Mouse (Mus musculus) heart, embryonic 11.5 days (tissue): ENCODE results near the gene P2ry6. TPM values are rescaled to one million over a fixed set of nuclear protein-coding genes. Genes with fewer than 3 reads are reported as not detected.

Source experiments
- ATAC-seq: fragments of 200-750 bp; cut with Nextera tagmentation; replicated peaks from 2 replicates; pipeline ENCODE4 v1.8.0; 2017; ENCODE audit warnings: moderate library complexity; ENCODE audit not compliant: insufficient number of reproducible peaks, low FRiP score, low TSS enrichment
- H3K27ac ChIP-seq: fragments of 300-500 bp; sonication (generic); 2 replicates; pipeline ENCODE4 v1.5.1; 2014; ENCODE audit warnings: mild to moderate bottlenecking, low read depth, low read length
- H3K27me3 ChIP-seq: fragments of 300-500 bp; sonication (generic); 2 replicates; pipeline ENCODE4 v1.6.1; 2014; ENCODE audit warnings: mild to moderate bottlenecking, low read length, mixed read lengths; ENCODE audit not compliant: control insufficient read depth, insufficient read depth
- H3K36me3 ChIP-seq: fragments of 300-500 bp; sonication (generic); 2 replicates; pipeline ENCODE4 v1.6.1; 2014; ENCODE audit warnings: mild to moderate bottlenecking, low read length, moderate library complexity, mixed read lengths; ENCODE audit not compliant: control insufficient read depth, insufficient read depth
- H3K4me1 ChIP-seq: fragments of 300-500 bp; sonication (generic); 2 replicates; pipeline ENCODE4 v1.6.1; 2014; ENCODE audit warnings: low read length; ENCODE audit not compliant: control insufficient read depth, insufficient read depth
- H3K4me2 ChIP-seq: fragments of 300-500 bp; sonication (generic); 2 replicates; pipeline ENCODE4 v1.6.1; 2014; ENCODE audit warnings: mild to moderate bottlenecking, moderate library complexity
- H3K4me3 ChIP-seq: fragments of 300-500 bp; sonication (generic); 2 replicates; pipeline ENCODE4 v1.5.1; 2014; ENCODE audit warnings: low read depth, low read length
- H3K9ac ChIP-seq: fragments of 300-500 bp; sonication (generic); 2 replicates; pipeline ENCODE4 v1.6.1; 2014; ENCODE audit warnings: mild to moderate bottlenecking, low read depth, low read length, moderate library complexity
- H3K9me3 ChIP-seq: fragments of 300-500 bp; sonication (generic); replicated peaks from 2 replicates; pipeline ENCODE4 v1.6.1; 2016; ENCODE audit warnings: low read length; ENCODE audit not compliant: control insufficient read depth
- WGBS: fragments of 180-500 bp; shearing (Covaris S2); extraction: QIAGEN DNeasy Blood & Tissue Kit; methylation state at CpG from one replicate; pipeline ENCODE4 v1.1.7; 2014; ENCODE audit not compliant: insufficient replicate concordance; 5-methylcytosine and 5-hydroxymethylcytosine counted together
- polyA plus RNA-seq: library from polyadenylated mRNA; unstranded; fragments of >200 nt; fragmentation: Nextera tagmentation; extraction: Ambion mirVana; gene quantifications from 2 replicates; pipeline ENCODE4 v1.2.1, GENCODE M21; 2014

P2ry6 gene
- polyA plus RNA-seq, 1 experiment from 2014 or later, result 2.1 TPM

DNA sequence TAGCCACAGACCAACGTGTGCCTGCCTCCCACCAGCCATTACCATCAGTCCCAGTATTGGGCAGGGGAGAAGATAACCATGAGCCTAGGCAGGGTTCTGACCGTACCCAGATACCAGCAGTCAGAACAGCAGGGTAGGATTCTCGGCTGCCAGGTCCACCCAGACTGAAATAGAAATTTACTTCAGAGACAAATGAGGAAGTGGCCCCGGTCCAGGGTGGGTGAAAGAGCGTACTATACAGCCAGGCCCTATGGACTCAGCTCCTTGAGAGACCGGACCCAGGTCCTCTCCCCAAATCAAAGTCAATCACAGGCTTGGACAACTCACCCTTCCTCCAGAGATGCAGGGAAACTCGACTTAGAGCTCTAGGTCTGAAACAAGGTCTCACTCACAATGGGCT, 13.3 kb downstream of the P2ry6 start:
- no peak overlapping the region for H3K4me2 ChIP-seq
- no peaks in the 10 kb centered on the region for H3K36me3 ChIP-seq
- no peak overlapping the region for H3K4me3 ChIP-seq
- no peak overlapping the region for H3K9ac ChIP-seq
- no peak overlapping the region for H3K27ac ChIP-seq
- WGBS, result 67% methylated on average over 7 of the region's 7 CpGs
- no peaks in the 10 kb centered on the region for H3K9me3 ChIP-seq
- no peak for ATAC-seq
- H3K27me3 ChIP-seq, result no peaks in the 10 kb centered on the region
- H3K4me1 ChIP-seq, result peaks cover 3% of the 10 kb centered on the region; the same call in 1 of the 2 replicates

GRCm38 (mm10) chr7:100960462-100960861, 14.0 kb downstream of the P2ry6 start:
- no peak for ATAC-seq
- Histone ChIP-seq H3K4me2 (no peak overlapping the region), H3K36me3 (no peaks in the 10 kb centered on the region), H3K4me1 (no peaks in the 10 kb centered on the region), H3K9ac (no peak overlapping the region), H3K4me3 (no peak overlapping the region), H3K9me3 (no peaks in the 10 kb centered on the region; the same call in 1 of the 2 replicates), H3K27ac (no peak overlapping the region), H3K27me3 (no peaks in the 10 kb centered on the region)
- 79% methylated on average over 2 of the region's 2 CpGs for WGBS

GRCm38 (mm10) chr7:100958426-100958825, 16.0 kb downstream of the P2ry6 start:
- H3K9me3 ChIP-seq, result no peaks in the 10 kb centered on the region; the same call in 1 of the 2 replicates
- no peak overlapping the region for H3K27ac ChIP-seq
- 0 out of 2 replicates have a peak, but pooled peaks cover 1% of the 10 kb centered on the region for H3K4me1 ChIP-seq
- no peak for ATAC-seq
- no peak overlapping the region for H3K4me3 ChIP-seq
- H3K36me3 ChIP-seq, result no peaks in the 10 kb centered on the region
- no peaks in the 10 kb centered on the region for H3K27me3 ChIP-seq
- H3K9ac ChIP-seq, result no peak overlapping the region
- H3K4me2 ChIP-seq, result no peak overlapping the region
- WGBS, result 84% methylated on average over 2 of the region's 2 CpGs

DNA sequence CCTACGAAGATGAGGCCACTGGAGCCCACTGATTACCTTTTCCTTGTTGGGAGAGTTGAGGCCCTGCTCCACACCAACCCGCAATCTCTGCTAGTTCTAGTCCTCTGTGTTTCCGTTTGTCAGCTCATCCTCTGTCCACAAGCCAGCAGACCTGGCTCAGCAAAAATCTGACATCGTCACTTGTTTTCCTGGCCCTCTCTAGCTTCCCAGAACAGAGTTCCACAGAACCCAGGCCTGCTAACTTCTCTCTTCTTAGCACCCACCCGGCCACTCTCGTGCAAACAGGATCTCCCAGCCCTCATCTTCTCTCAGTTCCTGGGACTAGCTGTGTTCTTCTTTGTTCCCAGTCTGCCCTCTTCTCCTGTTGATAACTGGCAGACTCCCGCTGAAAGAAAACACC, 21.8 kb downstream of the P2ry6 start:
- no peak overlapping the region for H3K4me3 ChIP-seq
- peaks cover 19% of the 10 kb centered on the region for H3K4me1 ChIP-seq
- peaks cover 12% of the 10 kb centered on the region for H3K27me3 ChIP-seq
- no peak for ATAC-seq
- H3K9ac ChIP-seq, result no peak overlapping the region
- 47% methylated on average over 7 of the region's 7 CpGs for WGBS
- peak overlapping the region; percentile 46 for H3K27ac ChIP-seq
- H3K36me3 ChIP-seq, result no peaks in the 10 kb centered on the region
- H3K4me2 ChIP-seq, result no peak overlapping the region
- H3K9me3 ChIP-seq, result no peaks in the 10 kb centered on the region; the same call in 1 of the 2 replicates

- Histone ChIP-seq H3K27ac (no peak overlapping the region), H3K4me3 (no peak overlapping the region)
- ATAC-seq, result no peak
These were observed 22.5 kb downstream of the P2ry6 start for GRCm38 (mm10) chr7:100951903-100952302.

DNA sequence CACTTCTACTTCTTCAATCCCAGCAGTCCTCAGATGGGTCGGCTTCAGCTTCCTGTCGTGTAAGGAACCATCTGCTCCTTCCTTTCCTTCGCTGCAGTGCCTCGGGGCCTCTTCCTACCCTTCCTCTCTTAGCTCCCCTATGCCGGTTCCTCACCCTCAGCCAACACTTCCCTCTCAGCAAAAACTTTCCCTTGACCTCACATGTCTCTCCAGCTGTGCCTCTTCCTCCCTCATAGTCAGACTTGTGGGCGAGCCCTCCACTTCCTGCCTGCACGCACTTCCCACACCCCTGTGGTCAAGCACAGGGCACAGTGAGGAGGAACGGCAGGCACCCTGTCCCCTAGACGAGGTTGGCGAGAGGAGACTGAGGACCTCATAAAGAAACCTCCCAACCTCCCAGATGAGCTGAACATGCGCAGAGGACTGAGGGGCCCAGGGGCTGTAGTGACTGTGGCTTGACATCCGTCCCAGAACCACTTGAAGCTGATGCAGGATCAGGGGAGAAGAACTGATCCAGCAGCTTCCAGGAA, 23.9 kb downstream of the P2ry6 start:
- peaks cover 16% of the 10 kb centered on the region for H3K27me3 ChIP-seq
- H3K36me3 ChIP-seq, result no peaks in the 10 kb centered on the region
- no peaks in the 10 kb centered on the region for H3K9me3 ChIP-seq
- no peak overlapping the region for H3K4me2 ChIP-seq
- H3K27ac ChIP-seq, result peak overlapping the region; percentile 68; the same call in 1 of the 2 replicates
- H3K4me3 ChIP-seq, result no peak overlapping the region
- peaks cover 19% of the 10 kb centered on the region for H3K4me1 ChIP-seq
- 42% methylated on average over 12 of the region's 12 CpGs for WGBS
- 0 out of 2 replicates have a peak, but pooled peaks have one; percentile 22 for ATAC-seq
- H3K9ac ChIP-seq, result no peak overlapping the region

More at GRCm38 (mm10) chr7:100951903-100952302, 22.5 kb downstream of the P2ry6 start:
- WGBS, result 74% methylated on average over 2 of the region's 2 CpGs
- H3K36me3 ChIP-seq, result no peaks in the 10 kb centered on the region
- H3K4me1 ChIP-seq, result peaks cover 19% of the 10 kb centered on the region
- H3K4me2 ChIP-seq, result no peak overlapping the region
- H3K9ac ChIP-seq, result no peak overlapping the region
- H3K27me3 ChIP-seq, result peaks cover 16% of the 10 kb centered on the region
- no peaks in the 10 kb centered on the region; the same call in 1 of the 2 replicates for H3K9me3 ChIP-seq

DNA sequence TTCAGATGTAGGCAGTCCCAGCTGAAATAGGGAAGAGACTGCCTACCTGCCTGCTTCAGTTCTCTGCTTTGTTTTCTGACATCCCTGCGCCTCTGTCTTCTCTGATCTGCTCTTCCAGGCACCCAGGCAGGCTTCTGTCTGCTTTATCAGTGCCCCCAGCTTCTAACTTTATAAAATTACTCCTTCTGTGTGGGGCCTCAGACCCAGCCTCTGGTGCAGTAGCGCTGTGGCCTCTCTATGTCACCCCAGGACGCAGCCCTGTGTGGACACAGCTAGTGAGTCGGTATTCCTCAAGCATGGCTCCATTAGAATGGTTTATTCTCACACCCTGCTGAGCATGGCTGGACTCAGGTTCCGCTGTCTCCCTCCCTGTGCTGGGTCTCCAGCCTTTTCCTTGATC, 24.4 kb downstream of the P2ry6 start:
- 0 out of 2 replicates have a peak overlapping the region, but pooled peaks have one; percentile 16 for H3K4me2 ChIP-seq
- ATAC-seq, result no peak
- H3K9ac ChIP-seq, result peak overlapping the region; percentile 34; the same call in 1 of the 2 replicates
- H3K9me3 ChIP-seq, result no peaks in the 10 kb centered on the region
- peaks cover 19% of the 10 kb centered on the region for H3K4me1 ChIP-seq
- peaks cover 16% of the 10 kb centered on the region for H3K27me3 ChIP-seq
- 69% methylated on average over 5 of the region's 5 CpGs for WGBS
- H3K36me3 ChIP-seq, result no peaks in the 10 kb centered on the region
- H3K4me3 ChIP-seq, result no peak overlapping the region
- peak overlapping the region; percentile 68; the same call in 1 of the 2 replicates for H3K27ac ChIP-seq

- Histone ChIP-seq H3K9ac (no peak overlapping the region), H3K27me3 (peaks cover 24% of the 10 kb centered on the region), H3K4me3 (no peak overlapping the region), H3K9me3 (no peaks in the 10 kb centered on the region), H3K27ac (no peak overlapping the region), H3K36me3 (no peaks in the 10 kb centered on the region), H3K4me1 (peaks cover 8% of the 10 kb centered on the region; the same call in 1 of the 2 replicates), H3K4me2 (no peak overlapping the region)
- WGBS, result 84% methylated on average over 5 of the region's 5 CpGs
- no peak for ATAC-seq
These were observed 29.7 kb downstream of the P2ry6 start for GRCm38 (mm10) chr7:100944738-100945137.

- ATAC-seq, result no peak
- H3K9ac ChIP-seq, result no peak overlapping the region
- H3K4me1 ChIP-seq, result peaks cover 8% of the 10 kb centered on the region; the same call in 1 of the 2 replicates
- H3K36me3 ChIP-seq, result no peaks in the 10 kb centered on the region
- no peak overlapping the region for H3K4me2 ChIP-seq
- H3K27me3 ChIP-seq, result peaks cover 20% of the 10 kb centered on the region
- no peak overlapping the region for H3K4me3 ChIP-seq
- H3K27ac ChIP-seq, result no peak overlapping the region
- 60% methylated on average over 2 of the region's 2 CpGs for WGBS
- no peaks in the 10 kb centered on the region for H3K9me3 ChIP-seq
These were observed 30.1 kb downstream of the P2ry6 start for GRCm38 (mm10) chr7:100944306-100944705.
